Mouse (Mus musculus): ENCODE data around the gene Nfkb2.

DNA sequence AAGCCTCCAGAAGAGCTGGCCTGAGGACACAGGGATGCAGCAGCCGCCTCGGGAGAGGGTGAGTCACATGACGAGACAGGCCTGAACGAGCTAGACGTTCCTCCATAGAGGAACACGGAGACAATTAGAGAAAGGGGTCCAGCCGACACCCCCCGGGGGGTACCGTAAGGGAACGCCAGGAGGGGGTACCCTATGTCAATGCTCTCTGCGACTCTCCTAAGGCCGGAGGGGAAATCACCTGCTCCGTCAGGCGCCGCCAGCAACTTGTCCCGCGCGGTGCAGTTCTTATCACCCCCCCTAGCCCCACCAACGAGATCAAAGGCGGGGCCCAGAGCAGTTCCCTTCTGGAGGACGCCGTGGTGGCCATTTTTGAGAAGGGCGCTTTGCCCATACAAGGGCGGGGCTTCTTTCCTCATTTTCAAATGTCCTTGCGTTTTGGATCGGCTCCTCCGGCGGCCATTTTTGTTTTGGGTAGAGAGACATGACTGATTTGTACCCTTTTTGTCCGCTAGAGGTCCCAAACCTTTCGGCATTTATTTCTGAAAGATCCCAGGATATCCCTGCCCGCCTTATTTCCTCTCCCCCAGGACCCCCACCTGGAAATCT is 34.3 kb downstream of the Nfkb2 start, which contains the start of gene Cuedc2:
- peak; percentile 76 for TF ChIP-seq CTCF (IDR thresholded peaks at IDR 0.05; ENCODE audit: low read depth)
- peak; percentile 58 for TF ChIP-seq EP300 (IDR thresholded peaks at IDR 0.05; ENCODE audit: low read depth)
